In the genomic region with DNA sequence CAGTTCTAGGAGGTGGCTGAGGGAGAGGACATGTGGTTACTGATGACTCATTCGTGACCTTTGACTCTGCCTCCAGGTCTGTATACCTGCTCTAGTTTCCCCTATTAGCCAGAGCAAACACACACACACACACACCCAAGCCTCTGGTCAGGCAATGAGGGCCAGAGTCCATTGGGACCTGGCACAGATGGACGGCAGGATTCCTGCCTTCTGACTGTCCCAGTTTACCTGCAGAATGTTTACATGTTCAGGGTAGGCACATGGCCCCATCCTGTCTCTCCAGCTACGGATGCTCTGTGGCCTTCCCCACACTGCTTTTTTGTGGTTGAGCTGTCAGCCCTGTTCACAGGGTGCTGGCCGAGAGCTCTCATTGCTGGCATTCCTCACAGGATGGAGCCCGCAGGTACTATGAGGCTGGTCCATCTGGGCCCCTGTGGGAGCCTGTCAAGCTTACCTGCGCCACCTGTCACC, we compare ENCODE assay signal across 8 mouse cellular contexts. TPM values are rescaled to one million over a fixed set of nuclear protein-coding genes. Genes with fewer than 3 reads are reported as not detected.
DNase-seq lines count a peak whose midpoint lies in the region.
"Had no signal": no experiment of that assay in that cellular context is flagged by ENCODE, and none has a peak within 500 bp of the region (broad histone marks: within the 10 kb centered on the region; RNA-seq: fewer than 3 reads in every experiment).

No protein-coding gene starts in this region.

- H3K9me3 ChIP-seq in limb, embryonic 10.5 days (replicated peaks): no peaks in the 10 kb centered on the region
- H3K9me3 ChIP-seq: midbrain, embryonic 12.5 days had no signal

- H3K36me3 ChIP-seq in limb, embryonic 10.5 days: peaks cover 12% of the 10 kb centered on the region

- peak; percentile 28 for DNase-seq in urinary bladder, adult 2 months (ENCODE audit: low spot score)
- DNase-seq in urinary bladder, postnatal 4 days (ENCODE audit: low spot score in 2 of 2): no peak
- peak; percentile 98 for DNase-seq in cerebellum, adult 9-10 months
- DNase-seq in limb, embryonic 10.5 days (ENCODE audit: low spot score): no peak
- peak; percentile 87 for DNase-seq in yolk sac, embryonic 10.5 days (ENCODE audit: low spot score)
- no peak for DNase-seq in ovary, postnatal 10 days (ENCODE audit: low spot score)
- no peak for DNase-seq in frontal cortex, postnatal 36 days (ENCODE audit: low spot score in 2 of 2)

- 57% methylated on average over 6 of the region's 6 CpGs for WGBS in limb, embryonic 10.5 days

- no peaks in the 10 kb centered on the region for H3K27me3 ChIP-seq in limb, embryonic 10.5 days (ENCODE audit: low read depth, poor library complexity, severe bottlenecking)

- H3K4me3 ChIP-seq in limb, embryonic 10.5 days: no peak overlapping the region
- H3K4me3 ChIP-seq: midbrain, embryonic 12.5 days had no signal

- H3K27ac ChIP-seq in limb, embryonic 10.5 days: peak overlapping the region; percentile 94
- H3K27ac ChIP-seq: midbrain, embryonic 12.5 days had no signal

- peaks cover 70% of the 10 kb centered on the region for H3K4me1 ChIP-seq in limb, embryonic 10.5 days

RNA-seq across cellular contexts. Expression of a gene that starts 2.0 kb away (rescaled TPM):
- 0.22 and 0.45 TPM in 2 replicates for polyA plus RNA-seq in urinary bladder, adult 2 months (2012; rRNA removed)
- polyA plus RNA-seq in limb, embryonic 10.5 days (2016; fragmentation: Nextera tagmentation; extraction: Ambion mirVana): 0.15 and 0.31 TPM in 2 replicates

RNA-seq across cellular contexts. Expression of a gene that starts 2.5 kb away (rescaled TPM):
- 26.2 and 26.8 TPM in 2 replicates for polyA plus RNA-seq in urinary bladder, adult 2 months (2012; rRNA removed)
- 35.0 and 38.8 TPM in 2 replicates for polyA plus RNA-seq in limb, embryonic 10.5 days (2016; fragmentation: Nextera tagmentation; extraction: Ambion mirVana)

RNA-seq across cellular contexts. Expression of a gene that starts 17.9 kb away (rescaled TPM):
- 54.6 and 63.6 TPM in 2 replicates for polyA plus RNA-seq in urinary bladder, adult 2 months (2012; rRNA removed)
- polyA plus RNA-seq in limb, embryonic 10.5 days (2016; fragmentation: Nextera tagmentation; extraction: Ambion mirVana): 55.0 and 70.3 TPM in 2 replicates

RNA-seq across cellular contexts. Expression of a gene that starts 28.4 kb away (rescaled TPM):
- polyA plus RNA-seq in urinary bladder, adult 2 months (2012; rRNA removed): 6.2 and 11.2 TPM in 2 replicates
- polyA plus RNA-seq in limb, embryonic 10.5 days (2016; fragmentation: Nextera tagmentation; extraction: Ambion mirVana): 31.1 and 44.4 TPM in 2 replicates

RNA-seq across cellular contexts. Expression of a gene that starts 59.3 kb away (rescaled TPM):
- 37.9 and 44.3 TPM in 2 replicates for polyA plus RNA-seq in urinary bladder, adult 2 months (2012; rRNA removed)
- 106 and 157 TPM in 2 replicates for polyA plus RNA-seq in limb, embryonic 10.5 days (2016; fragmentation: Nextera tagmentation; extraction: Ambion mirVana)

Comparison
In these comparisons a context has a peak if more than half of its experiments do, and no peak if none do; other contexts are left out.
1. DNase-seq: peak in urinary bladder, adult 2 months (single experiment), cerebellum, adult 9-10 months (single experiment) and yolk sac, embryonic 10.5 days (single experiment); none in urinary bladder, postnatal 4 days (0 of 2), limb, embryonic 10.5 days (single experiment), ovary, postnatal 10 days (single experiment) and frontal cortex, postnatal 36 days (0 of 2).